Mouse (Mus musculus) lung, embryonic 14.5 days (tissue): Measurements from ENCODE around the gene Cdk10. TPM values are rescaled to one million over a fixed set of nuclear protein-coding genes. Genes with fewer than 3 reads are reported as not detected.

Source experiments
- ATAC-seq: fragments of 200-750 bp; cut with Nextera tagmentation; 2 replicates; pipeline ENCODE4 v1.8.0; 2017; ENCODE audit warnings: mild to moderate bottlenecking, moderate TSS enrichment, moderate library complexity; ENCODE audit not compliant: insufficient read depth
- DNase-seq: peaks from one replicate; pipeline ENCODE4 v3.0.0-alpha.2; 2015
- H3K27ac ChIP-seq: fragments of 300-500 bp; sonication (generic); 2 replicates; pipeline ENCODE4 v1.5.1; 2014; ENCODE audit warnings: low read depth, mild to moderate bottlenecking, moderate library complexity
- H3K27me3 ChIP-seq: fragments of 300-500 bp; sonication (generic); 2 replicates; pipeline ENCODE4 v1.6.1; 2014; ENCODE audit warnings: low read length, control low read depth; ENCODE audit not compliant: insufficient read depth
- H3K36me3 ChIP-seq: fragments of 300-500 bp; sonication (generic); 2 replicates; pipeline ENCODE4 v1.6.1; 2014; ENCODE audit warnings: control low read depth; ENCODE audit not compliant: insufficient read depth
- H3K4me1 ChIP-seq: fragments of 300-500 bp; sonication (generic); 2 replicates; pipeline ENCODE4 v1.6.1; 2014; ENCODE audit warnings: antibody characterized with exemption, control low read depth; ENCODE audit not compliant: insufficient read depth
- H3K4me2 ChIP-seq: fragments of 300-500 bp; sonication (generic); 2 replicates; pipeline ENCODE4 v1.6.1; 2014; ENCODE audit warnings: mild to moderate bottlenecking
- H3K4me3 ChIP-seq: fragments of 300-500 bp; sonication (generic); 2 replicates; pipeline ENCODE4 v1.5.1; 2014; ENCODE audit warnings: low read depth, low read length
- H3K9ac ChIP-seq: fragments of 300-500 bp; sonication (generic); 2 replicates; pipeline ENCODE4 v1.6.1; 2014
- H3K9me3 ChIP-seq: fragments of 300-500 bp; sonication (generic); 2 replicates; pipeline ENCODE4 v1.6.1; 2016; ENCODE audit warnings: low read depth, low read length, control low read depth
- CTCF ChIP-seq: IDR thresholded peaks from 2 replicates; pipeline ENCODE4 v1.5.1; 2016; ENCODE audit warnings: antibody characterized with exemption, low read depth
- WGBS: fragments of 180-500 bp; shearing (Covaris S2); extraction: QIAGEN DNeasy Blood & Tissue Kit; methylation state at CpG from one replicate; pipeline ENCODE4 v1.1.7; 2014; 5-methylcytosine and 5-hydroxymethylcytosine counted together
- polyA plus RNA-seq: library from polyadenylated mRNA; unstranded; fragments of >200 nt; fragmentation: Nextera tagmentation; extraction: Ambion mirVana; gene quantifications from 2 replicates; pipeline ENCODE4 v1.2.1, GENCODE M21; 2014

The Cdk10 gene
- polyA plus RNA-seq, 1 experiment from 2014 or later, result 36.3 TPM

GRCm38 (mm10) chr8:123280302-123281094 lies 55.9 kb downstream of the Cdk10 start:
- WGBS, result 86% methylated on average over 13 of the region's 13 CpGs
- H3K27me3 ChIP-seq, result no peaks in the 10 kb centered on the region
- H3K4me1 ChIP-seq, result no peaks in the 10 kb centered on the region
- H3K27ac ChIP-seq, result no peak overlapping the region
- H3K9ac ChIP-seq, result no peak overlapping the region
- ATAC-seq, result no peak
- no peak overlapping the region for H3K4me2 ChIP-seq
- peaks cover 49% of the 10 kb centered on the region for H3K36me3 ChIP-seq
- H3K9me3 ChIP-seq, result no peaks in the 10 kb centered on the region
- no peak for TF ChIP-seq CTCF
- no peak for DNase-seq
- H3K4me3 ChIP-seq, result no peak overlapping the region

Other genes with a start within 250 kb of the Cdk10 start
- gene Ankrd11, start 182.6 kb upstream of the Cdk10 start, polyA plus RNA-seq, result 87.5 and 94.6 TPM in 2 replicates
- gene Spg7, start 161.9 kb upstream of the Cdk10 start, polyA plus RNA-seq, result 44.5 and 45.0 TPM in 2 replicates
- gene Rpl13, start 122.5 kb upstream of the Cdk10 start, polyA plus RNA-seq, result 1,722 and 1,770 TPM in 2 replicates
- 0.24 and 0.49 TPM in 2 replicates for gene Cpne7, start 107.5 kb upstream of the Cdk10 start, polyA plus RNA-seq
- 16.3 and 17.8 TPM in 2 replicates for gene Sult5a1, start 66.5 kb upstream of the Cdk10 start, polyA plus RNA-seq
- 1.0 and 1.1 TPM in 2 replicates for gene Dpep1, start 38.6 kb upstream of the Cdk10 start, polyA plus RNA-seq
- gene Chmp1a, start 12.1 kb upstream of the Cdk10 start, polyA plus RNA-seq, result 102 and 108 TPM in 2 replicates
- 3.1 and 4.8 TPM in 2 replicates for gene Spata33, start 12.0 kb upstream of the Cdk10 start, polyA plus RNA-seq
- gene Spata2l, start 11.4 kb downstream of the Cdk10 start, polyA plus RNA-seq, result 2.3 and 4.1 TPM in 2 replicates
- gene Zfp276, start 29.4 kb downstream of the Cdk10 start, polyA plus RNA-seq, result 19.7 and 26.6 TPM in 2 replicates
- gene Vps9d1, start 29.5 kb downstream of the Cdk10 start, polyA plus RNA-seq, result 25.9 and 28.1 TPM in 2 replicates
- gene Fanca, start 93.7 kb downstream of the Cdk10 start, polyA plus RNA-seq, result 40.0 and 41.6 TPM in 2 replicates
- gene Spire2, start 107.9 kb downstream of the Cdk10 start, polyA plus RNA-seq, result 1.7 TPM in 2 replicates
- gene Tcf25, start 148.9 kb downstream of the Cdk10 start, polyA plus RNA-seq, result 144 and 146 TPM in 2 replicates
- gene Mc1r, start 182.3 kb downstream of the Cdk10 start, polyA plus RNA-seq, result not detected in 2 replicates
- gene Tubb3, start 186.6 kb downstream of the Cdk10 start, polyA plus RNA-seq, result 1.7 and 3.0 TPM in 2 replicates
- gene Def8, start 198.7 kb downstream of the Cdk10 start, polyA plus RNA-seq, result 34.1 and 34.3 TPM in 2 replicates